Mouse (Mus musculus): Measurements from ENCODE around the gene Calhm2. TPM values are rescaled to one million over a fixed set of nuclear protein-coding genes. Genes with fewer than 3 reads are reported as not detected.
A peak's percentile ranks its signal among the peaks of the same experiment; 100 is the strongest.
"Not testable (repeated sequence)": the region's sequence is repeated elsewhere in the genome, so short reads cannot be mapped to it uniquely, and the experiment has no call there.

Calhm2 gene
- polyA plus RNA-seq, 1 experiment = 16.9 TPM

DNA sequence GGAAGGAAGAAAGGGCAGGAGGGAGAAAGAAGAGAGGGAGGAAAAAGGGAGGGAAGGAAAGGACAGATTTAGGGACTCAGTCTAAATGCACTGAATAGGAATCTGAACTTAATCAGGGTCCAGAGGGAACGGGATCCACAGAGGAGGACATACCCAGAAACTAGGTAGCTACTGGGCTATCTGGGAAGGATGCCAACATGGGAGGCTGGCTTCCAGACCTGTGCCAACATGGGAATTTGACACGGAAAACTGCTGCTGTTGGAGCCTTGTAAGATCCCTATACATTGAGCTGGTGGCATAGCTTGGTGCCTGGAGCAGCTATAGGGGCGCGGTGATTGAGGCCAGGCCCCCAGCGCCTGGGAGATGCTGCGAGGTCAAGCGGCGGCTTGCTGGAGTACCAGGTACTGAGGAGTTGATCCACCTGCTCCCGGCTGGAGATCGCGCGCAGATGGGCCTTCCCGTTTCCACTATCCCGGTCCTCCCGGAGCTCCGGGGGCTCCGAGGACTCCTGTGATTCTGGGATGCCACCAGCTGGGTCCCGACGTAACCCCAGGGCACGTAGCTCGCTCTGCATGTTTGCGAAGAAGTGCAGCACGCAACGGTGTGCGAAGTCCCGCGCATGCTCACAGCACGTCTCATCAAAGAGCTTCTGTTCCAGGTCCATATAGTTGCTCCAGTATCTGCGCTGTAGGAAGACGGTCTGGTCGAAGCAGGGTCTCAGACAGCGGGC lies 13.4 kb upstream of the Calhm2 start:
- no peak for DNase-seq (ENCODE audit: low spot score)

DNA sequence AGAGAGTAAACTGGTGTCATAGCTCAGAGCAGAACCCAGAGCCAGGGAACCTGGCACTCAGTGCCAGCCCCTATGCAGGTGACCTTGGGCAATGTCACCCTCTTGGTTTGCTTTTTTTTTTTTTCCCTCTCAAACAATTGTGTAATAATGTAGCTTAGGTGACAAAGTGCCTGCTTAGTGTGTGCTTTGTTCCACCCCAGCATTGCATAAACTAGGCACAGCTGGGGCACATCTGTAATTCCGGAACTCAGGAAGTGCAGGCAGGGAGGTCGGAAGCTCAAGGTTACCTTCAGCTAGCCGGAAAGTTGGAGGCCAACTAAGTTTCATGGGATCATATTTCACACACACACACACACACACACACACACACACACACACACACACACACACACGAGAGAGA lies 11.8 kb upstream of the Calhm2 start:
- DNase-seq (ENCODE audit: low spot score) = no peak

DNA sequence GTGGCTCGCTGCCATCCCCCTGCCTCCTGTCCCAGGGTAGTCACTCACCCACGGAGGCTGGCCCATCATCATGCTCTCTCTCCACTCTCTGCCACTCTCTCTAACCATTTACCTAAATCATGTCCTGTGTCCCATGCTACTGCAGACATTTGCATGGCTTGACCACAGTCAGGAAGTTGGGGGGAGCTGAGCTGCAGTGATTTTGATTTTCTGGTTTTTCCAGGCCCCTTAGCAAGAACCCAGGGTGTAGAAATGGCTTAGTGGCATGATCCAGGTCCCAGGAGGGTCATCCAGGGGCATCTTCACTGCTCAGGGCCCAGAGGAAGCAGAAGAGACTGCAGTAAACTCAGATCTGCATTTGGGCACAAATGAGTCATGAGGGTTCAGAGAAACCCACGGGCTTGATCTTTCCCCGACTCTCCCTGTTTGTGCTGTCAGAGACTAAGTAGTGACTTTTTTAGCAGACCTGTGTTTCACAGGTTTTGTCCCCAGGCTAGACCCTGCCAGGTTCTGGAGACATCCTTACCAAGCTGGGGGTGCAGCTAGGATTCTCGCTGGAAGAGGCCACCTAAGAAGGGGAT lies 10.3 kb upstream of the Calhm2 start:
- no peak for DNase-seq (ENCODE audit: low spot score)

DNA sequence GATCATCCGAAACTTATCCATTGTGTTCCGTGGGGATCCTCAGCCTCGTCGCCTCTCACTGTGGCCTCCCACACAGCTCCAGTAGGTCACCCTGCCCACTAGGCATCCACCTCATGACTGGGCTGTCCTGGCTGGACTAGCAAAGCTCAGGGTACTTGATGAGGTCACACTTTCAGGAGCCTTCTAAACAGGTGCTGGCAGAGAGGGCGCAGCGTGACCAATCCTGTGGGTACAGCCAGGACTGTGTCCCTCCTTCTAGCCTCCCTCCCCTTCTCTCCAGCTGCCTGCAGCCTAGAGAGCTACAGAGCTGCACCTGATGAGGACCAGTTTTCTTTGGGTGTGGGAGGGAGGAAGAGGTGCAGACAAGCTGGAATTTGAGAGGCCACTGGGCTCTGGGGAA lies 6.1 kb upstream of the Calhm2 start, which contains the start of gene Calhm1:
Calhm1 (minus strand) TSS at position 101 of the 400 bp plus-strand sequence.
- no peak for DNase-seq (ENCODE audit: low spot score)

DNA sequence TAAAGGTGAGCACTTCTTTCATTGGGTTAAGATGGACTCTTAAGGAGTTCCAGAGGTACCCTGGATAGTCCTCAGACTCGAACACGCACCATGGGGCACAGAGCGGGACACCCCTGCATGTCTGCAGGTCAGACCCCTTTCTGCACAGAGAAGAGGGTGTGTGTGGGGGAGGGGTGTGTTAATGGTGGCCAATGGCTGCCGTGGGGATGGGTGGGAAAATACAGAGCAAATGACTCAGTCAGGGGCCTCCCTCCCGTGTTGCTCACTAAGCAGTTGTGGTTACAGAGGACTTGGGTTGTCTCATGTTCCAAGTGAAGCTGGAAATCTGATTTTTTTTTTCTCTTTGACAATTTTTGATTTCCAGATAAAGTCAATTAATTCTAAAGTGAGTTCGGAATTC lies 4.3 kb upstream of the Calhm2 start:
- DNase-seq (ENCODE audit: low spot score) = no peak

DNA sequence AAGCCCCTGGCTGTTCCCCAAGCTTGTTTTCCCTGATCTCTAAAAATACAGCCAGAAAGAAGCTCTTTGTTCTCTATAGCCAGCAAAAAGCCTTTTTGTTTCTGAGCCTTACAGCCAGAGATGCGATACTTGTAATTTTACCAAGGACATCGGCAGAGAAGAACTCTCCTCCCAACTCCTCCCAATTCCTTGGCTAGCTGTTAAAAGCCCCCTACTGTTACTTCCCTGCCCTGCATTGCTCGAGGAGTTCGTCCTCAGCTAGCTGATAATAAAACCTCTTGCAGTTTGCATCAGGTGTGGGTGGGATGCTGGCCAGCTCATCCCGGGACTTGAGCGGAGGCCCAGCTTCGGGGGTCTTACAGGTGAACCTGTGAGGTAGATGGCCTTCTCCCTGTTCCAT lies 1.5 kb upstream of the Calhm2 start:
- not testable (repeated sequence) for DNase-seq (ENCODE audit: low spot score)

DNA sequence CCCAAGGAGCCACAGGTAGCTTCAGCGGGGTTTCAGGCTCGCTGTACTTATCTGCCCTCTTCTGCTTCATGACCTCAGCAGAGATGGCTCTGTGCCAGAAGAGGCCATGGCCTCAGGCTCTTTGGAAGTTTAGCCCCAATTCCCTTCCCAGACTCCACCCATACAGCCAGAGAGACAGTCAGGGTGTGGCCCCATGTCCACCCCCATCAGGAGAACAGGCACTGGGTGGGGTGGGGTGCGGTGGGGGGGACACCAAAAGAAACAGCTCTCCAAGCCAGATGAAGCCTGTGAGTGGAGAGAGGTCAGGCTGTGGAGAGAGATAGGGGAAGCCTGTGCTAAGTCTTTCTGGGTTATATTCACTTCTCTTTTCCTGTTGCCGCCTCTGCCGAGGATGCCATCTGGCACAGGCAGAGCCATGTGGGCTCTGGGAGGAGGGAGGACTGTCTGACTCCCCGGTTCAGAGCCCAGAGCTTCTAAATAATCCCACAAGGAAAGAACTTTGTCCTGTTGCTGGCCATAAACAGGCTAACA lies 978 bp downstream of the Calhm2 start:
- no peak for DNase-seq (ENCODE audit: low spot score)

DNA sequence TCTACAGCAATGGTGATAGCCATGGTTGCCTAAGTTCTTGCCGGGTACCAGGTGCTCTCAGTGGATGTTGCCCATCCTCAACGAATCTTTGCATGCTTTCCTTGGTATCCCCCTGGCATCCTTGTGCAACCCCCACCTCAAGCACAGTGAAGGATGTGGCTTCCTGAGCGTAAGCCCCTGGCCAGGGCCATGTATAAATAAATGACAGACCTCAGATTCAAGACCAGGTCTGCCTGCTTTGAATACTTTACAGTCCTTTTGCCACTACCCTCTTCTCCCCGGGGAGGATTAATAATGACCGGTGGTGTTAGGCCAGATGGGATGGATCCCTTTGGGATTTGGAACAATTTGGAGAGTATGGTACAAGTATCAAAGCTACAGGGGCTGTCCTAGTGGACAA lies 1.9 kb downstream of the Calhm2 start:
- DNase-seq (ENCODE audit: low spot score) = no peak

DNA sequence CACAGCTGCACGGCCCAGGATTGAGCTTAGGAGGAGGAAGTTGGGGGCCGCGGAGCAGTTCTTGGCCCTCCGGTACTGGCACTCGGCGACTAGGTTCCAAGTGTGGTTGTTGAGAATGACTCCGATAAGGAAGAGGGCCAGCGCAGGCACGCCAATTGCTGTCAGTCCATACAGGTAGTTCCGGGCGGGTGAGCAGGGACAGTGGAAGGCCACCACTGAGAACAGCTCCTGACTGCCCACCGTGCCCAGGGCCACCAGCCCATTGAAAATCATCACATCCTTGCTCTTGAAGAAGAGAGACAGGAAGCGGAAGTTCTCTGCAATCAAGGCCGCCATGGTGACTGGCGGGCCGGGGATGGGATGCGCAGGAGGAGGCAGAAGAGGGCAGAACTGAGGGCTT lies 2.5 kb downstream of the Calhm2 start:
- DNase-seq (ENCODE audit: low spot score) = no peak

DNA sequence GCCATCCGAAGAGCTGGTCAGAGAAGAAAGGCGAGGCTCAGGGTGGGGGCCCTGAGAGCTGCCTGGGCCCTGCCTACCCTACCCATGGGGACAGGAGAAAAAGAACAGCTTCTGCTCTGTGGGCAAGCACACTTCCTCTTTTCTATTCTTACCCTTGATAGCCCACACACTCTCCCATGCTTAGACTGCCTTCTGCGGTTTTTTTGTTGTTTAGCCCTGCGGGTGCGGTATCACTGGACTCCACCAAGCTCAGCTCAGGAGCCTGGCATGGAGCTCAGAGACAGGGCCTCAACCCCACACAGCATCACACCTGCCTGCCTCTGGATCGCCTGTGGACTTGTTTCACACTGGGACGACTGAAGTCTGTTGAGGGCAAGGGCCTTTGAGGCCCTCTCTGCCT lies 4.9 kb downstream of the Calhm2 start:
- no peak for DNase-seq (ENCODE audit: low spot score)

DNA sequence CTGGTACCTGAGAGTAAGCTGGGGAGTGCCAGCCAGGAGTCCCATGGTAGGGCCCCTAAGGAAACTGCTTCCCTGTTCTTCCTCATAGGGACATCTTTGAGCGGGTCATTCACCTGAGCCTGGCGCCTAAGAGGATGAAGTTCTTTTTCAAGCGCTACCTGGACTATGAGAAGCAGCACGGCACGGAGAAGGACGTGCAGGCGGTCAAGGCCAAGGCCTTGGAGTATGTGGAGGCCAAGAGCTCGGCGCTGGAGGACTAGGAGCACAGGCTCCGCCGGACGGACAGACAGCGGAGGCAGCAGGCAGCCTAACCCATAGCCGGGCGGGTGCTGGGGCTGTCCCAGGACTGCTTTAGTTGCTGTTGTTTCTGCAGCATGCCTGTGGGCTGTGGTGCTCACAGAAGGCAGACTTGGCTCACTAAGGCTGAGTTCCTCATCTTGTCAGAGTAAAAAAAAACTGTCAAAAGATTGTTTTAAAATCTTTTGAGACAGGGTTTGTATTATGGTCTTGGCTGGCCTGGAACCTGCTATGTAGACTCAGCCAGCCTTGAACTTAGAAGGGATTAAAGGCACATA lies 7.5 kb downstream of the Calhm2 start:
- no peak for DNase-seq (ENCODE audit: low spot score)

DNA sequence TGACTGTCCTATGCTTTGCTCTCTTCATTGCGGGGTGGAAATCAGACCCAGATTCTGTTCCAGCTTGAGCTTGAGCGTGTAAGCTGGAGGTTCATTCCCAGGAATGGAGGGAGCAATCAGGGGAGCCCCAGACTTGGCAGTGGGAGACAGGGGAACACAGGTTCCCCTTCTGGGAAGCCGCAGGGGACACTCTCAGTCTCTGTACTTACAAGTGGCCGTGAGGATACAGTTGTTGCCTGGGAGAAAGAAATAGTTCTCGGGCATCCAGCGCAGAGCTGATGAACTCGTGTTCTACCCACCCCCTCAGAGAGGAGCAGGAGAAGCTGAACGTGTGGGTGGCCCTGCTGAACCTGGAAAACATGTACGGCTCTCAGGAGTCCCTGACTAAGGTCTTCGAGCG lies 9.3 kb downstream of the Calhm2 start:
- no peak for DNase-seq (ENCODE audit: low spot score)

DNA sequence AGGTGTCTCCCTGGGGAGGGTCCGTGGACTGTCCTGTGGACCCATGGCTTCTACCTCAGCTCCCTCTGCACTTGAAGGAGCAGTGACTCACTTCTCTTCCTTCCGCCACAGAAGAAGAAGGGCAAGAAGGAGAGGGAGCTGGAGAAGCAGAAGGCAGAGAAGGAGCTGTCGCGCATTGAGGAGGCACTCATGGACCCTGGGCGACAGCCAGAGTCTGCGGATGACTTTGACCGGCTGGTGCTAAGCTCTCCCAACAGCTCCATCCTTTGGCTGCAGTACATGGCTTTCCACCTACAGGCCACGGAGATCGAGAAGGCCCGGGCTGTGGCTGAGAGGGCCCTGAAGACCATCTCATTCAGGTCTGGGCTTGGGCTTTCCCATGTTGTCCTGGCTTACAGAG lies 9.9 kb downstream of the Calhm2 start:
- DNase-seq (ENCODE audit: low spot score) = no peak

DNA sequence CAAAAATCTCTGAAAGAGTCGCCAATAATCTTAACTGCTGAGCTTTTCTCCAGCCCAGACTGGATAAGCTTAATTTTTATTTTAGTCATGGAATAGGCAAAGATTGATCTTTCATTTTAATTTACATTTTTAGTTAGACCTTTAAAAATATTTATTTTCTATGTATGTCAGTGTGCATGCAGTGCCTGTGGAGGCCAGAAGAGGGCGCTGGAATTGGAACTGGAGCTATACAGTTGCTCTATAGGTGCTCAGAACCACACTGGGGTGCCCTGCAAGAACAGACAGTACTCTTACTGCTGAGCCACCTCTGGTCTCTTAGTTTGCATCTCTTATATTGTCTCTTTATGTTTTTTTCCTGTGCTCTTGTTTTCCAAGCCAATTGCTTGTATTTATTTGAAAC lies 15.3 kb downstream of the Calhm2 start:
- DNase-seq (ENCODE audit: low spot score) = no peak

DNA sequence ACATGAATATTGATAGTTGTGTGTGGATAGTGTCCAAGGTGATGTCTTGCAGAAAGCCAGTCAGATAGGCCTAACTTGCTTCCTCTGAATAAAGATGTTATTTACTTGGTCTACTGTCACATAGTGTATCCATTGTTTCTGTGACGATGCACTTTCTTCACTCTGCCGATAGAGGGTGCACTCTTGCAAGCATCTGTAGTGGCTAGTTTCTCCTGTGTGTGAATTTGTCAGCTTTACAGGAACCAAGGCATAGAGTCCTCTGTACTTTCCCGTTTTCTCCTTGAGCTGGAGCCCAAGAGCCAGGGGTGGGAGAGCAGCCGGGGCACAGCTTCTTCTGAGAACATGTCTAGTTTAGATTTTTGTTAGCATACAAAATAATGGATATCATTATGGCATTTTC lies 17.0 kb downstream of the Calhm2 start:
- no peak for DNase-seq (ENCODE audit: low spot score)

DNA sequence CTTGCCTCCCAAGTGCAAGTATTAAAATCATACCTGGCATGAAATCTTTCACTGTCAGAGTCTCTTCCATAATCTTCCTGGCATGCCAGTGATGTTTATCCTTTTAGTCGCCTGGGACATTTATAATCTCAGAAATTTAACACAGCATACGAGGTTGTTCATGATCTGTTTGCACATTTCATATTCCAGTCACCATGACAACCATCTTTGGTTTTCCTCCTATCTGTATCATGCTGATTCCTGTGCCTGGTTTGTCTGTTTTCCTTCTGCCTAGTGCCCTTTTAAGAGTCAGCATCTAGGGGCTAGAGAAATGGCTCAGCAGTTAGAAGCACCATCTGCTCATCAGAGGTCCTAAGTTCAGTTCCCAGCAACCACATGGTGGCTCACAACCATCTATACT lies 19.5 kb downstream of the Calhm2 start:
- no peak for DNase-seq (ENCODE audit: low spot score)

DNA sequence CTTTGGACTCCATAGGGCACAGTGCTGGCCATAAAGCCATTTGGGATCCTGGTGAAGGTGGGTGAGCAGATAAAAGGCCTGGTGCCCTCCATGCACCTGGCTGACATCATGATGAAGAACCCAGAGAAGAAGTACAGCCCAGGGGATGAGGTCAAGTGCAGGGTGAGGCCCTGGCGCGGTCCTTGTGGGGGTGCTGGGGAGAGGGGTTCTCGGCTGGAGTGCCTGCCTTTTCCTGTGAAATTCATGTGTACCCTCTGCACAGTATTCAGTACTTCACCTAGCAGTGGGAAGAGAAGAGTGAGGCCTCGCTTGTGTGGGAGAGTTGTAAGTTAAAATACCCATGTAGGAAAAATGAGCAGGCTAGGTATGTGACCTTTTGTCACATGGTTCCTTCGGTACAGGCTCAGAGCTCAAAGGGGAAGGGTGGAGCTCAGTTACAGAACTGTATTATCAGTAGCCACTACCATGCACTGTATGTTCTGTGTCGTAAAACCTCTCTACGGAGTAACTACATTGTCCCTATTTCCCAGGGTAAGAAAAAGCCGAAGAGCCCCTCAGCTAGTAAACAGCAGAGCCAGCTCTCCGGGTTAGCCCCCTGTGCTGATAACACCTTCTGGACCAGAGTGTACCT lies 33.3 kb downstream of the Calhm2 start:
- no peak for DNase-seq (ENCODE audit: low spot score)

DNA sequence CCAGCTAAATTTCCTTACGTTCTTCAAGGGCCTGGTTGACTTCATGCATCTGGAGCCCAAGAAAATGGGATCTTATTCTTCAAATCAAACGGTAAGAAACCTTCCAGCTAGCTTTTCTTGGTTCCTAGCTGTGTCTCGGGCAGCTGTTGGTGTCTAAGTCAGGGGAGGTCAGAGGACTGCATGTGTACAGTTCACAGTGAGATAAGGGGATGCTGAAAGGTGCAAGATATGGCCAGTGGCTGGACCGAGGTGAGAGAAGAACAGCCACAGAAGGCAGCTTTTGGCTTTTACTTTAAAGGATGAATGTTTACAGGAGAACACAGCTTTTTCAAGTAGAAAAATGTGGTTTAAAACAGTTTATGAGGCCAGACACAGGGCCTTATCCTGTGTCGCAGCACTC lies 37.0 kb downstream of the Calhm2 start:
- no peak for DNase-seq (ENCODE audit: low spot score)

DNA sequence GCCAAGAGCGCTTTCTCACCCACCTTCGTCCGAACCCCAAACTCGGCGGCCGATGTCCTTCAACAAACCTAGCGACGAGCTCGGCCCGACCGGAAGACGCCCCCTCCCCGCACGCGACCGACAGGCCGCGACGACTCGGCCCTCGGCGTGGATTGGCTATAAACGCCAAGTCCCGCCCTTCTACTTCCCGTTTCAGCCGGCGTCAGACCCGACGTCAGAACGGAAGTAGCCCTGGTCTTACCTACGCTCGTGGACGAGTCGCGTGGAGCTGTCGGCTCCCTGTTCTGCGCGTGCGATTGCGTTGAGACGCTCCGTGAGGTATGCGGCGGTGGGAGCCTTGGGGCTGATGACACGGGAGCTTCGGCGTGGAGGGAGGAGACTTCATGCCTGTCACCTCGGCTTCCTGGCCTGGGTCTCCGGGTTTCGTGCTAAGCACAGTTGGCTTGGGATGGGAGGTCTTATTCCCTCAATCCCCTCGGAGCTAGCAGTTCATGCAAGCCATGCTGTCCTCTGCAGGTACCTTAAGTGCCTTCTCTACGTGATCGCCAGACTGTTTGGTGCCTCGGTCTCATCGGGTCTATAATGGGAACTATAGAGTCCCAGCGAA lies 47.4 kb downstream of the Calhm2 start, which contains the start of the genes Usmg5 and Pdcd11:
Usmg5 (minus strand) TSS at position 98 of the 607 bp plus-strand sequence.
Pdcd11 (plus strand) TSS at position 219 of the 607 bp plus-strand sequence.
- DNase-seq (ENCODE audit: low spot score) = peak; percentile 84

DNA sequence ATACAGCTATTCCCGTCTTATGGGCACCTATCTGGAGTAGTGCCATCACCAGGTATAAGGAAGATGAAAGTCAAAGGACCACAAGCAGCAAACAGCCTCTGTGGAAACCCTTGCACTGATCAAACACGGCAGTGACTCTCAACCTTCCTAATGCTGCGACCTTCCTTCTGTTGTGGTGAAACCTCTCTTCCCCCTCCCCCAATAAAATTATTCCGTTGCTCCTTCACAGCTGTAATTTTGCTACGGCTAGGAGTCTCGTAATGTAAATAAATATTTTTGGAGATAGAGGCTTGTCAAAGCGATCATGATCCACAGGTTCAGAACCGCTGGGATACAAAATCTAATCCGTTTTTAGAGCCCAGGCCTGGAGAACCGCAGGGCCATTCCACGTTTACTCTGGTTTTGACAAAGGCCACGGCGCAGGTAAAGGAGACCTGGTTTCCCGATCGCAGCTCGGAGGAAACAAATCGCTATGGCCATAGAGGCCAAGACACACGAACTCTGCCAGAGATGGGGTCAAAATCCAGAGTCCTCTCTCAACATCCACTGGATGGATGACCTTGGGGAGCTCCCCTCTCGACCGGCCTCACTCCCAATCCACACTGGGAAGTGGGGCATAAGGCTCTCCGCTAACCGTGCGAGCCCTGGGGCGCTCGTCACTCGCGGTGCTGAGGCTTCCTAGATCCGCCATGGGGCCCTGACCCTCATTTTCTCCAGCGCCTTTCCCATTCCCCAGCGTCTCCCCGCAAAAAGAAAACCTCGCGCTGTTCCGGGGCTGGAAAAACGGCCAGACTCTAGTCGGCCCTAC lies 48.2 kb downstream of the Calhm2 start:
- DNase-seq (ENCODE audit: low spot score) = peak; percentile 28

DNA sequence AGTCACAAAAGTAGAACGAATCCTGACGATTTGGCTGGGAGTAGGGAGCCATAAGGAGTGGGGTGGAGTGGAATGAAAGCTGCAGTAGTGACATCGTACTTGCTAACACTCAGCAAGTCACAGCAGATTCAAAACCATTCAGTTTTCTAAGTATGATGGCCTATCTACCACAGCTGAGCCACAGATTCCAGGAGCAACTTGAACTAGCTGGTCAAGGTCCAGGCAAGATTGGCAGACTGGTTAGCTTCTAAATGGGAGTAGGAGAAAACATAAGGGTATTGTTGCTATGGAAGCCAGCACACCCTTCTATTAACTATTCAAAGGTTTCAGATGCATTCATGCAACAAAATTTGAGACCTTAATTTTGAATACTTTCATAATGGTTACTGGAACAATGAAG lies 49.9 kb downstream of the Calhm2 start:
- no peak for DNase-seq (ENCODE audit: low spot score)

All from urinary bladder, adult 2 months (tissue).